Mouse (Mus musculus): Measurements from ENCODE around the gene Ly6g5c.

DNA sequence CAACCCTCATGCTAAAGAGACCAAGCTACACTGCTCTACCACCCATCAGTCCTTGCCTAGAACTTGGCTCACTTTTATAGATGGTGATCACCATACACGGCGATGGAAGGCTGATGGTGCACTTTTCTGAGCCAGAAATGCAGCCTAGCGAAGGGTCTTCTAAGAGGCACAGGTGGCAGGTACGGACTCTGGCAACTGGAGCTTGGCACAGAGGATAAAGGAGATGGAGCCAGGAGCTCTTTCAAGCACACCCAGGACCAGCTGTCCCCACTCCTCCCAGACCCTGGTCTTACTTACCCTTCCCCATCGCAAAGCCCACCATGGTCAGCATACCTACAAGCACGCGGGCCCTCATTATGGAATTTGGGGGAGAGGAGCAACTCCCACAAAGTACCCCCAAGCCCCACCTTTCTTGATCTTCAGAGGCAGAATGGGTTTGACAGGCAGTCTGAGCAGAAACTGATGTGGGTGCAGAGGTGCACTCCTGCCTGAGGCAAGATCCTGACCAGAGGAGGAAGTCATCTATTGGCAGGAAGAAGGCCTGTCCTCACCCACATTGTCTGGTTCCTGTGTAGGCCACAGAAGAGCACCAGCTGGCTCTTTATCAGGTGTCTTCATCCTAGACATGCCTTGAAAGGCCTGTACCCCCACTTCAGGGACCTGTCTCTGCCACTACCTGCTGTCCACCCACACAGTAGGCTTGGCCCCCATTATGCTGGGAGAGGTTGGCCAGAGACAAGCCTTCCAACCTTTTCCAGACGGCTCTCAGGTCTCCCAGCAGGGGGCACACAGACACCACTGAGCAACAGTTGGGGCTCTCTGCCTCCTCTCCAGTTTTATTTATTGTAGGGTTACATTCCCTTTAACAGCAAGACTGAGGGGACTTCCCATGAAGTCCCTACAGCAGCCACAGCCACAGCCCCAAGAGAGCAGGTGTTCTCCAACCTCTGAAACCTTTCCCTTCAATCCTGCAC, 7.3 kb downstream of the Ly6g5c start, which contains the start of gene Ly6g5b:
- TF ChIP-seq CTCF (IDR thresholded peaks at IDR 0.05; ENCODE audit: low read depth, low read length) (no peak), GATA2 (IDR thresholded peaks at IDR 0.05; ENCODE audit: borderline replicate concordance, low read depth, low read length) (no peak), GATA1 (IDR thresholded peaks at IDR 0.05; ENCODE audit: borderline replicate concordance, low read length) (no peak), POLR2AphosphoS5 (IDR thresholded peaks at IDR 0.05; ENCODE audit: insufficient replicate concordance, low read depth, low read length) (no peak), TAL1 (conservative IDR thresholded peaks at IDR 0.05; ENCODE audit: low read depth, low read length) (no peak)

All from G1E (cell line).